Mouse (Mus musculus): ENCODE data around the gene Gm40193. TPM values are rescaled to one million over a fixed set of nuclear protein-coding genes. Genes with fewer than 3 reads are reported as not detected.

Gene Gm40193
- not detected for polyA plus RNA-seq (2017; shearing (Covaris generic))

DNA sequence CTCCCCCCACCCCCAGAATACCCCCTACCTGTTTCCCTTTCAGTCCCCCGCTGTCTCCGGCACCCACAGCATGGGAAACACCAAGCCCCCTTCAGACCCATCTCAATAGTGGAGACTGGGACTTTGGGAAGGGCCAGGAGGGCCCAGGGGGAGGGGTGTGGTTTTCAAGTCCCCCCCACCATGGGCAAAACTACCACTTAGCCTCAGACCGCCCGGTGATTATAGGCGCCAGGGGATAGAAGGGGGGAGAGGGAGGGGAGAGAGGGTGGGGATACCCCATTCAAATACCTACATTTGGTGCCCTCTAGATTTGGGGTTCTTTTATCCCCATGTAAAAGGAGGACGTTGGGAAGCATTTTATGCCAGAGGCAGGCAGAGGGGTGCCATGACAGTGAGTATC is at the start of gene Gm40193:
TSS of gene Gm40193 (minus strand) at position 101 of the 400 bp plus-strand sequence.

GRCm38 (mm10) chr11:70562287-70562994 is 29.7 kb upstream of the Gm40193 start, which contains the start of gene Mink1:
Gene Mink1 (plus strand): TSS chr11:70562881.

DNA sequence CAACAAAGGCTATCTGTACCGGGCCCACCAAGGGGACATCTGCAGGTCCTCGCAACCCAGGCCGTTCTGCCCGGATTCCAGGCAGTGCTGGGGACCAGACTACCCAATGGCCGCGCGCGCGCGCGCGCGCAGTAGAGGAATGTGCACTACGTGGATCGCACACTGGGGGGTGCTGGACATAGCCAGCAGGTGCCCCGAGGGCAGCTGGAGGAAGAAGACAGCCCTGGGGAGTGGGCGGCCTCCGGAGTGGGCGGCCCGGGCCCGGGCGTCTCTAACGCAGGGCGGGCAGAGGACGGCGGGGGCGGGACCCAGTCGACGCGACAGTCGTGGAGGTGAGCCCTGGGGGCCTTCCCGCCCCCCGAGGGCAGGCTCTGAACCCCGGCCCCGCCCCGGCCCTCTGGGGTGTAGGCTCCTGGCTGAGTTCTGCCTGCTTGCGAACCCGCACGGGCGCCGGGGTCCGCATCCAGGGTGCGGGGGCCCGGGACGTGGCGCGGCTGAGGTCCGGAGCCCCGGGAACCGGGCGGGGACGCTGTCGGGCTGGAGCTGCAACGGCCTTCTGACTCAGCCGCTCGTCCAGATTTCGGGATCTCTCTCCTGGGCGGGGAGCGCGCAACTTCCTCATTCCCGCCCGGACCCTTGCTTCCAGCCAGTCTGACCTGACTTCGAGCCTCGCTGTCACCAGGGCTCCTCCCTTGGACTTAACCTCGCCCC is 7.3 kb upstream of the Gm40193 start, which contains the start of gene Pld2:
TSS of gene Pld2 (plus strand) at position 188 of the 711 bp plus-strand sequence.

GRCm38 (mm10) chr11:70525184-70525678 is 7.5 kb downstream of the Gm40193 start, which contains the start of gene Psmb6:
Gene Psmb6 (plus strand): TSS chr11:70525367.

GRCm38 (mm10) chr11:70518923-70519322 is 13.8 kb downstream of the Gm40193 start, which contains the start of gene Gltpd2:
Gene Gltpd2 (plus strand): TSS chr11:70519196.

DNA sequence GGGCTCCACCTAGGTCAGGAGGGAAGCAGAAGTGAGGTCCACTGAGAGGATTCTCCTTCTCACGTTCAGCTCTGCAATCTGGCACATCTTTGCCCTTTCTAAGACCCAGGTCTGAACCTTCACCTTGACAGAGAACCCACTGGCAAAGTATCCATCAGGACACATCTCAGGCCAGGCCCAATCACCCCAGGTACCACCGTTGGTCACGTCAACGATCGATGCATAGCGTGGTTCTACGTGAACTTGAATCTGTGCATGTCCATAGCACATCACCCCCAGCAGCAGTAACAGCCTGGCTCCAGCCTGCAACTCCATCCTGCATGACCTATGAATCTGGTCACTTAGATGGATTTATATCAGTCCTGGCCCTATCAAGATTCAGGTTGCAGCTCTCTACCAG is 18.5 kb downstream of the Gm40193 start, which contains the start of gene Vmo1:
TSS of gene Vmo1 (minus strand) at position 329 of the 400 bp plus-strand sequence.

GRCm38 (mm10) chr11:70504970-70505369 is 27.8 kb downstream of the Gm40193 start, which contains the start of gene Tm4sf5:
Gene Tm4sf5 (plus strand): TSS chr11:70505244.

Other genes with a start within 250 kb of the Gm40193 start
- 1 to 10 TPM in 1 of 2 experiments, under 1 TPM in 1; 0.22 to 1.6 TPM for gene Alox12e, start 210.3 kb downstream of the Gm40193 start, polyA plus RNA-seq (2017; shearing (Covaris generic))
- gene Alox15, start 180.9 kb downstream of the Gm40193 start, polyA plus RNA-seq (2017; shearing (Covaris generic)) = under 1 TPM; 0.24 to 0.53 TPM
- 10 to 100 TPM; 11.5 to 13.4 TPM for gene Pelp1, start 122.9 kb downstream of the Gm40193 start, polyA plus RNA-seq (2017; shearing (Covaris generic))
- 100 to 1,000 TPM; 249 to 281 TPM for gene Arrb2, start 100.3 kb downstream of the Gm40193 start, polyA plus RNA-seq (2017; shearing (Covaris generic))
- gene Med11, start 81.0 kb downstream of the Gm40193 start, polyA plus RNA-seq (2017; shearing (Covaris generic)) = 10 to 100 TPM; 72.7 to 76.5 TPM
- gene Zmynd15, start 73.5 kb downstream of the Gm40193 start, polyA plus RNA-seq (2017; shearing (Covaris generic)) = not detected
- gene Cxcl16, start 73.0 kb downstream of the Gm40193 start, polyA plus RNA-seq (2017; shearing (Covaris generic)) = 1 to 10 TPM in 1 of 2 experiments, under 1 TPM in 1; 0.19 to 1.3 TPM
- 1 to 10 TPM; 2.2 to 2.9 TPM for gene Tm4sf5, start 27.7 kb downstream of the Gm40193 start, polyA plus RNA-seq (2017; shearing (Covaris generic))
- not detected for gene Vmo1, start 18.3 kb downstream of the Gm40193 start, polyA plus RNA-seq (2017; shearing (Covaris generic))
- not detected for gene Gltpd2, start 13.7 kb downstream of the Gm40193 start, polyA plus RNA-seq (2017; shearing (Covaris generic))
- gene Psmb6, start 7.6 kb downstream of the Gm40193 start, polyA plus RNA-seq (2017; shearing (Covaris generic)) = 100 to 1,000 TPM; 312 to 326 TPM
- 10 to 100 TPM in 1 of 2 experiments, 1 to 10 TPM in 1; 6.9 to 10.1 TPM for gene Pld2, start 7.1 kb upstream of the Gm40193 start, polyA plus RNA-seq (2017; shearing (Covaris generic))
- gene Mink1, start 29.9 kb upstream of the Gm40193 start, polyA plus RNA-seq (2017; shearing (Covaris generic)) = 10 to 100 TPM; 15.9 to 22.2 TPM
- under 1 TPM; 0.20 to 0.78 TPM for gene 4930544D05Rik, start 82.9 kb upstream of the Gm40193 start, polyA plus RNA-seq (2017; shearing (Covaris generic))
- gene Chrne, start 86.3 kb upstream of the Gm40193 start, polyA plus RNA-seq (2017; shearing (Covaris generic)) = 1 to 10 TPM; 1.0 to 1.2 TPM
- gene Gp1ba, start 106.2 kb upstream of the Gm40193 start, polyA plus RNA-seq (2017; shearing (Covaris generic)) = under 1 TPM; 0.17 to 0.18 TPM
- gene Rnf167, start 114.3 kb upstream of the Gm40193 start, polyA plus RNA-seq (2017; shearing (Covaris generic)) = 100 to 1,000 TPM; 350 to 474 TPM
- 100 to 1,000 TPM; 164 to 182 TPM for gene Slc25a11, start 114.5 kb upstream of the Gm40193 start, polyA plus RNA-seq (2017; shearing (Covaris generic))
- gene Pfn1, start 121.7 kb upstream of the Gm40193 start, polyA plus RNA-seq (2017; shearing (Covaris generic)) = 1,000 to 10,000 TPM; 4,492 to 4,564 TPM
- gene Eno3, start 124.3 kb upstream of the Gm40193 start, polyA plus RNA-seq (2017; shearing (Covaris generic)) = 10 to 100 TPM; 24.7 to 43.8 TPM
- gene Spag7, start 136.5 kb upstream of the Gm40193 start, polyA plus RNA-seq (2017; shearing (Covaris generic)) = 10 to 100 TPM; 75.8 to 87.1 TPM
- 10 to 100 TPM; 45.4 to 63.7 TPM for gene Camta2, start 155.2 kb upstream of the Gm40193 start, polyA plus RNA-seq (2017; shearing (Covaris generic))
- 1 to 10 TPM in 1 of 2 experiments, not detected in 1; 1.4 TPM for gene Inca1, start 167.2 kb upstream of the Gm40193 start, polyA plus RNA-seq (2017; shearing (Covaris generic))
- 1 to 10 TPM; 1.4 to 2.1 TPM for gene Kif1c, start 167.6 kb upstream of the Gm40193 start, polyA plus RNA-seq (2017; shearing (Covaris generic))
- 1 to 10 TPM; 8.9 to 9.4 TPM for gene Zfp3, start 231.3 kb upstream of the Gm40193 start, polyA plus RNA-seq (2017; shearing (Covaris generic))